Mouse (Mus musculus): ENCODE measurements at regions not wholly inside any gene's neighbourhood (a gene's known extent, or its start where the extent isn't known, plus 50 kb on each side); places are given as distances from the start of the nearest gene placed in this dataset.

GRCm38 (mm10) chr15:65701510-65701909, 686.8 kb upstream of the Gm21961 start:
- TF ChIP-seq CTCF (IDR thresholded peaks at IDR 0.05; ENCODE audit: low read depth) (peak; percentile 64), EP300 (optimal IDR thresholded peaks at IDR 0.05) (no peak)

All from stomach, postnatal 0 days (tissue).